Mouse (Mus musculus) C2C12 (cell line): ENCODE measurements at regions not wholly inside any gene's neighbourhood (a gene's known extent, or its start where the extent isn't known, plus 50 kb on each side); places are given as distances from the start of the nearest gene placed in this dataset.

ENCODE experiments used
- CTCF ChIP-seq: IDR thresholded peaks from one replicate; pipeline ENCODE4 v1.5.1; 2011; ENCODE audit not compliant: control insufficient read depth, insufficient read depth, insufficient read length
- FOSL1 ChIP-seq: IDR thresholded peaks from one replicate; pipeline ENCODE4 v1.8.0; 2011; ENCODE audit warnings: mild to moderate bottlenecking, low read length; ENCODE audit not compliant: poor library complexity, insufficient read depth, severe bottlenecking
- MAX ChIP-seq: IDR thresholded peaks from one replicate; pipeline ENCODE4 v1.6.1; 2011; ENCODE audit warnings: mild to moderate bottlenecking, control low read depth

DNA sequence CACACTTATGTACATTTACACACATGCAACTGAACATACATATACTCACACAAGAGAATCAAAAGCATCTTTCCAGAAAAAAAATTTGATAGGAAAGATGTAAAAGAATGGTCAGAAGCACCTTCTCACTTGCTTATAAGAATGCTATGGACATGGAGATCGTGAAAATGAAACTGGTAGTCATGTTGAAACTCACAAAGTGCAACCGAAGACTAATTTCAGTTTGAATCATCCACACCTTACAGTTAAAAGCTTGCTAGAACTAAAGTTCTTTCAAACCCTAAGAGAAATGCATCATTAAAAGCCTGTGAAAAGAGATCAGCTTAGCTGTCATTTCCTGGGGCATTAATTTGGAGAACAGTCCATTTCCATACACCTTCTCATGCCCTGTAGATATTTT is 278.2 kb downstream of the Casp12 start:
- TF ChIP-seq CTCF (no peak), MAX (no peak), FOSL1 (no peak)
